Mouse (Mus musculus) cortical plate, adult 2 months (tissue): ENCODE results near the gene Nars2.

Experiments used
- CTCF ChIP-seq: fragments of 200-500 bp; IDR thresholded peaks from 2 replicates; pipeline ENCODE4 v1.5.1; 2011; ENCODE audit warnings: mild to moderate bottlenecking, control low read depth, low read length; ENCODE audit not compliant: insufficient read depth; ENCODE audit errors: extremely low read depth
- POLR2A ChIP-seq: fragments of 200-500 bp; IDR thresholded peaks from 2 replicates; pipeline ENCODE4 v1.6.1; 2011; ENCODE audit warnings: mild to moderate bottlenecking, low read length, control low read depth; ENCODE audit not compliant: insufficient read depth; ENCODE audit errors: extremely low read depth

DNA sequence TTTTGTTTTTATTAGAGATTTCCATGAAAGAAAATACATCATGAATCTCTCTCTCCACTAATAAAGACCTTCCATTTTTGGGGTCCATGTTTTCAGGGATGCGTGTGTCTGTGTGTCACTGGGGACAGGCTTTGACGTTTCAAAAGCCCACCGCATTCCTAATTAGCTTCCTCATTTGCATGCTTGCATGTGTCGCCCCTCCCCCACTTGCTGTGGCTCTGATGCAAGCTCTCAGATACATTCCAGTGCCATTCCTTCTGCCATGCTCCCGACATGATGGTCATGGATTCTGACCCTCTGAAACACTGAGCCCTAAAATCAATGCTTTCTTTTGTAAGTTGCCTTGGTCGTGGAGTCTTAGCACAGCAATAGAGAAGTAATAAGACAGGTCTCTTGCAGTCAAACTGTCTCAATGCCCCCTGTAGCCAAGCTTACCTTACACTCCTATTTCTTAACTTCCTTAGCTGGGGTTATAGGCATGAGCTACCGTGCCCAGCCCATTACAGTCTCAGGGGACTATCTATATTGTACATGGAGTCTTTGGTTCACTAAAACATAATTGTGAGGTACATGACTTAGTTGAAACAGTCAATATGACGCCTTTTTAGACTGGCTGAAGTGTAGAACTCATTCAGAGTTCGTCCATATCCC is 35.6 kb downstream of the Nars2 start:
- TF ChIP-seq CTCF = no peak
- no peak for TF ChIP-seq POLR2A
